Mouse (Mus musculus): ENCODE data around the gene Crb2. TPM values are rescaled to one million over a fixed set of nuclear protein-coding genes. Genes with fewer than 3 reads are reported as not detected.
A peak's percentile ranks its signal among the peaks of the same experiment; 100 is the strongest.

Gene Crb2
- total RNA-seq (2014; fragmentation: Nextera tagmentation) (not detected in 2 replicates), total RNA-seq (2017) (not detected in 2 replicates)

- no peak for ATAC-seq (replicated peaks; ENCODE audit: low FRiP score, low TSS enrichment, poor library complexity, severe bottlenecking)
Observed at GRCm38 (mm10) chr2:37776016-37776415, at the start of gene Crb2. TSS of gene Crb2 (plus strand) at chr2:37776249.

GRCm38 (mm10) chr2:37731241-37731801, 44.7 kb upstream of the Crb2 start:
- no peak for ATAC-seq (replicated peaks; ENCODE audit: low FRiP score, low TSS enrichment, poor library complexity, severe bottlenecking)

- ATAC-seq (replicated peaks; ENCODE audit: low FRiP score, low TSS enrichment, poor library complexity, severe bottlenecking), result peak; percentile 89
Observed at GRCm38 (mm10) chr2:37734979-37735806, 40.9 kb upstream of the Crb2 start.

GRCm38 (mm10) chr2:37735807-37736188, 40.3 kb upstream of the Crb2 start:
- ATAC-seq (replicated peaks; ENCODE audit: low FRiP score, low TSS enrichment, poor library complexity, severe bottlenecking), result no peak

- ATAC-seq (replicated peaks; ENCODE audit: low FRiP score, low TSS enrichment, poor library complexity, severe bottlenecking), result no peak
Observed at GRCm38 (mm10) chr2:37741806-37742554, 34.1 kb upstream of the Crb2 start.

GRCm38 (mm10) chr2:37744773-37745395, 31.2 kb upstream of the Crb2 start:
- ATAC-seq (replicated peaks; ENCODE audit: low FRiP score, low TSS enrichment, poor library complexity, severe bottlenecking), result no peak

- ATAC-seq (replicated peaks; ENCODE audit: low FRiP score, low TSS enrichment, poor library complexity, severe bottlenecking), result no peak
Observed at GRCm38 (mm10) chr2:37746293-37747049, 29.6 kb upstream of the Crb2 start.

- no peak for ATAC-seq (replicated peaks; ENCODE audit: low FRiP score, low TSS enrichment, poor library complexity, severe bottlenecking)
Observed at GRCm38 (mm10) chr2:37747909-37748308, 28.1 kb upstream of the Crb2 start.

- no peak for ATAC-seq (replicated peaks; ENCODE audit: low FRiP score, low TSS enrichment, poor library complexity, severe bottlenecking)
Observed at GRCm38 (mm10) chr2:37748442-37749066, 27.5 kb upstream of the Crb2 start.

- no peak for ATAC-seq (replicated peaks; ENCODE audit: low FRiP score, low TSS enrichment, poor library complexity, severe bottlenecking)
Observed at GRCm38 (mm10) chr2:37749323-37749722, 26.7 kb upstream of the Crb2 start.

- ATAC-seq (replicated peaks; ENCODE audit: low FRiP score, low TSS enrichment, poor library complexity, severe bottlenecking), result no peak
Observed at GRCm38 (mm10) chr2:37751114-37751513, 24.9 kb upstream of the Crb2 start.

- no peak for ATAC-seq (replicated peaks; ENCODE audit: low FRiP score, low TSS enrichment, poor library complexity, severe bottlenecking)
Observed at GRCm38 (mm10) chr2:37756220-37756930, 19.7 kb upstream of the Crb2 start.

- ATAC-seq (replicated peaks; ENCODE audit: low FRiP score, low TSS enrichment, poor library complexity, severe bottlenecking), result no peak
Observed at GRCm38 (mm10) chr2:37757016-37757415, 19.0 kb upstream of the Crb2 start.

GRCm38 (mm10) chr2:37757784-37758183, 18.3 kb upstream of the Crb2 start:
- no peak for ATAC-seq (replicated peaks; ENCODE audit: low FRiP score, low TSS enrichment, poor library complexity, severe bottlenecking)

- ATAC-seq (replicated peaks; ENCODE audit: low FRiP score, low TSS enrichment, poor library complexity, severe bottlenecking), result no peak
Observed at GRCm38 (mm10) chr2:37758343-37759015, 17.6 kb upstream of the Crb2 start.

- no peak for ATAC-seq (replicated peaks; ENCODE audit: low FRiP score, low TSS enrichment, poor library complexity, severe bottlenecking)
Observed at GRCm38 (mm10) chr2:37760633-37761032, 15.4 kb upstream of the Crb2 start.

GRCm38 (mm10) chr2:37763638-37764037, 12.4 kb upstream of the Crb2 start:
- ATAC-seq (replicated peaks; ENCODE audit: low FRiP score, low TSS enrichment, poor library complexity, severe bottlenecking), result no peak

GRCm38 (mm10) chr2:37764514-37764913, 11.5 kb upstream of the Crb2 start:
- ATAC-seq (replicated peaks; ENCODE audit: low FRiP score, low TSS enrichment, poor library complexity, severe bottlenecking), result no peak
